8 mouse cellular contexts compared by ENCODE assay signal in genomic region chr13:28757846-28758522, GRCm38 (mm10).
DNase-seq lines count a peak whose midpoint lies in the region; ATAC-seq lines count a peak whose summit lies in the region.

No protein-coding gene starts in this region.

- ATAC-seq in inflammation-experienced regulatory T-cells, adult 6 months = peak; percentile 87

- intact Hi-C loops in gastrocnemius, postnatal 14 days (cut with DNase I; ENCODE audit: low total_unique reads) = no loop called here
- intact Hi-C loops in left cerebral cortex, postnatal 36 days (cut with DNase I) = loop anchor here (5.0 to 10.0 kb wide), 2 partner anchors 41 to 197 kb away; partner anchors contain the start of gene Sox4

- DNase-seq in ES-CJ7 (ENCODE audit: low read depth, low spot score) = peak; percentile 42
- peak; percentile 83 for DNase-seq in embryo, embryonic 10 days (ENCODE audit: low spot score)
- DNase-seq in gastrocnemius, postnatal 14 days = peak; percentile 90
- peak; percentile 79 to 85 for DNase-seq in left cerebral cortex, postnatal 36 days (ENCODE audit: low spot score in 2 of 2)
- DNase-seq in mesoderm, embryonic 11.5 days (ENCODE audit: low read depth, low spot score) = peak; percentile 81
- DNase-seq in right cerebral cortex, postnatal 4 days = peak; percentile 35
- DNase-seq in urinary bladder, postnatal 36 days (ENCODE audit: low spot score in 2 of 2) = peak; percentile 46 to 77

Comparison
In these comparisons a context has a peak if more than half of its experiments do, and no peak if none do; other contexts are left out.
1. Peak in every context shown above with its lines: DNase-seq and ATAC-seq.
2. DNase-seq: peak in every context shown above with its lines; median percentile 90 in gastrocnemius, postnatal 14 days; 83 in embryo, embryonic 10 days; 82 in left cerebral cortex, postnatal 36 days; 81 in mesoderm, embryonic 11.5 days; 62 in urinary bladder, postnatal 36 days; 42 in ES-CJ7; 35 in right cerebral cortex, postnatal 4 days.